Mouse (Mus musculus) brown adipose tissue, adult 24 weeks (tissue): ENCODE measurements at regions not wholly inside any gene's neighbourhood (a gene's known extent, or its start where the extent isn't known, plus 50 kb on each side); places are given as distances from the start of the nearest gene placed in this dataset.

Source experiments
- H3K27ac ChIP-seq: fragments of 200-500 bp; replicated peaks from 2 replicates; pipeline ENCODE4 v1.5.1; 2012; ENCODE audit warnings: low read depth, mild to moderate bottlenecking, low read length
- H3K4me1 ChIP-seq: fragments of 200-500 bp; 2 replicates; pipeline ENCODE4 v1.6.1; 2012; ENCODE audit warnings: low read length, mixed read lengths; ENCODE audit not compliant: control insufficient read depth, insufficient read depth, insufficient read length
- H3K4me3 ChIP-seq: fragments of 200-500 bp; 2 replicates; pipeline ENCODE4 v1.5.1; 2012; ENCODE audit warnings: low read depth, mild to moderate bottlenecking, low read length, moderate library complexity; ENCODE audit not compliant: insufficient read depth

DNA sequence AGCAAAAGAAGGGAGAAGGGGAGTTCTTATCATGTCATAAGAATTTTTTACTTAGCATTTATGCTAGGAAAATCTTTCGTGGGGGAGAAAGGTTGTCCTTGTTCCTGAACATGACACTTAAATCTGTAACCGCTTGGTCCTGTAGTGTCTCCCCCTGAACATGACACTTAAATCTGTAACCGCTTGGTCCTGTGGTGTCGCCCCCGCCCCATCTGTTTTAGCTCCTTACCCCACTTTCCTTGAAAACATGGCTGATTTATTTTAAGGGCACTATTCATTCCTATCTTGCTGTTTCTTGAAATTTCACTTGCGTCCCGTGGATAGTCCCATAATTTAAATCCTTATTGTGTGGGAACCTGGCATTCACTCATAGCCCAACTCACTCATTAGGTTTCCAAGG lies 82.2 kb downstream of the Rap2a start:
- Histone ChIP-seq H3K4me1 (peaks cover 2% of the 10 kb centered on the region; the same call in 1 of the 2 replicates), H3K4me3 (no peak overlapping the region), H3K27ac (no peak overlapping the region)

DNA sequence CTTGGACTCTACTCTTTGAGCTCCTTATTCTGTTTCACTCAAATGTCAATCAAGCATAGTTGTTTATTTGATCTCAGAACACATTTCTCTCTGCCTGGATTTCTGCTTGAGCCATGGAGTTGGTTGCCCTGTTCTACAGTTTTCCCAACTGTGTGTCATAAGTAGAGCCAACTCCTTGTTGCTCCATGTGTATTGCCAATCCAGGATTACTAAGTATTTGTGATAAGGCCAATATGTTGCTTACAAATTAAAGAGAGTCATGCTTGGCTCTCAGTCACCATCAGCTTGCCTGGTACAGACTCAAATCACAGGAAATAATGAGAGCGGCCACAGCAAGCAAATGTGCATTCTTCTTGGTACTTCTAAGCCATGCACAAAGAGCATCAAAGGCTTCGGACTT lies 82.7 kb downstream of the Rap2a start:
- Histone ChIP-seq H3K27ac (no peak overlapping the region), H3K4me1 (peaks cover 2% of the 10 kb centered on the region; the same call in 1 of the 2 replicates), H3K4me3 (no peak overlapping the region)

DNA sequence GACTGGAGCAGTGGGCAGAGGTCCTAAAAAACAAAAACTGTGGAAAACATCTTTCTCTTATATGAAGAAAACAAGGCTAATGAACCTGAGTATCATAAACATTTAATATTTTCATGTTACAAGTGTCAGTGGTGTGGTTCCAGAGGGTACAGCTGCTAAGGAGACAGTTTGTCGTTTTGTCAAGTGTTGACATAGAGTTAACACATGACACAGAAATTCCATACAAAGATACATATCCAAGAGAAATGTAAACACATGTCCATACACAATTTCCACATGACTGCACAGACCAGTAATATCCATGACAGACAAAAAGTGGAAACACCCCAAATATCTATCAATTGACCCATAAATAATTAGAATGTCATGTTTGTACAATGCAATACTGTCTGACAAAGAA lies 88.7 kb downstream of the Rap2a start:
- H3K27ac ChIP-seq: no peak overlapping the region
- H3K4me3 ChIP-seq: no peak overlapping the region
- no peaks in the 10 kb centered on the region for H3K4me1 ChIP-seq

DNA sequence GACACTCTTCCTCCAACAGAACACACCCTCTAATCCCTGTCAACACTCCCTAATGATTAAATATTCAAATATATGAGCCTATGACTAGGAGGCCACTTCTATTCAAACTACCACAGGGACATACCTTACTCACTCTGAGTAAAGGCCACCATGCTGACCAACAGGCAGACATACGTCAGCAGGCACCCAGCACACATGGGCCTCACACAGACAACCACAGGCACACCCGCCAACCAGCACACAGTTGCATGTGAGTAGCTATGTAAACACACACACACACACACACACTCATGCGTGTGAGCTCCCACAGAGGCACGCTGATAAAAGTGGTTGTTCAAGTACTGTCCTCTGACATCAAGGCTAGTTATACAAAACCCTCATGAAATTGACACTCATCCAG lies 89.8 kb downstream of the Rap2a start:
- Histone ChIP-seq H3K27ac (no peak overlapping the region), H3K4me1 (no peaks in the 10 kb centered on the region), H3K4me3 (no peak overlapping the region)

- Histone ChIP-seq H3K27ac (no peak overlapping the region), H3K4me1 (no peaks in the 10 kb centered on the region), H3K4me3 (no peak overlapping the region)
Observed at GRCm38 (mm10) chr14:120572238-120572637, 94.0 kb downstream of the Rap2a start.

GRCm38 (mm10) chr14:120575202-120575601 lies 97.0 kb downstream of the Rap2a start:
- H3K4me1 ChIP-seq: no peaks in the 10 kb centered on the region
- no peak overlapping the region for H3K4me3 ChIP-seq
- no peak overlapping the region for H3K27ac ChIP-seq

DNA sequence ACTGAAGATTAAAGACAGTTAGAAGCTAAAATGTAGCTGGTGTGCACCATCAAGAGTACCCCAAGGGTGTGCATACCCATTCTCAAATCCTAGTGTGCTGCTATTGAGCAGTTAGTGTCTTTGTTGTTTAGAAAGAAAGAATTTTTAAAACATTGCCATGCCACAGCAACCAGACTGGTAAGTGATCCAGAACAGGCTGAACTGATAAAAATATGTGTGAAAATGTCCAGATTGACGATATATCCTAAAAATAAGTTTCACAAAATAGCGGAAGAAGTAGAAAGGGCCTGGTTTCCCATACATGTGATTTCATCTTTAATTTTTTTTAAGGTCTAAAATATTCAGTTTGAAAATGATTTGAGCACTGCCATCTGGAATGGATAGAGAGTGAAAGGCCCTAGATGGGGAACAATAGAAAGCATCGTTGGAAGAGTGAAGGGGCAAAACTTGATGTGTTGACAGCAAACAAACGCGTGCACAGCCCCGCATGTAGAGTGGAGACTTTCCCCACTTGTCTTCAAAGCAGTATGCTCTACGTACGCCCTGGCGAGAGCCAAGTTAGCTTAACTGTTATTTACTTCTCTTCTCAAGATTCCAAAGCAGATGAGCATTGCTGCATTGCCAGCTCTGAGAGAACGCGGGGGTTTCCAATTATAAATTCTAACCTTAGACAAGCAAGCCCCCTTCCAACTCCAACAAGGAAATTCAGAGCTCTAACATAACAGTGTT lies 100.3 kb downstream of the Rap2a start:
- H3K4me3 ChIP-seq: no peak overlapping the region
- H3K27ac ChIP-seq: no peak overlapping the region
- H3K4me1 ChIP-seq: no peaks in the 10 kb centered on the region

GRCm38 (mm10) chr14:120583807-120584206 lies 105.6 kb downstream of the Rap2a start:
- Histone ChIP-seq H3K27ac (no peak overlapping the region), H3K4me3 (no peak overlapping the region), H3K4me1 (no peaks in the 10 kb centered on the region)

GRCm38 (mm10) chr14:120592191-120592590 lies 113.9 kb downstream of the Rap2a start:
- no peaks in the 10 kb centered on the region for H3K4me1 ChIP-seq
- no peak overlapping the region for H3K4me3 ChIP-seq
- H3K27ac ChIP-seq: no peak overlapping the region

DNA sequence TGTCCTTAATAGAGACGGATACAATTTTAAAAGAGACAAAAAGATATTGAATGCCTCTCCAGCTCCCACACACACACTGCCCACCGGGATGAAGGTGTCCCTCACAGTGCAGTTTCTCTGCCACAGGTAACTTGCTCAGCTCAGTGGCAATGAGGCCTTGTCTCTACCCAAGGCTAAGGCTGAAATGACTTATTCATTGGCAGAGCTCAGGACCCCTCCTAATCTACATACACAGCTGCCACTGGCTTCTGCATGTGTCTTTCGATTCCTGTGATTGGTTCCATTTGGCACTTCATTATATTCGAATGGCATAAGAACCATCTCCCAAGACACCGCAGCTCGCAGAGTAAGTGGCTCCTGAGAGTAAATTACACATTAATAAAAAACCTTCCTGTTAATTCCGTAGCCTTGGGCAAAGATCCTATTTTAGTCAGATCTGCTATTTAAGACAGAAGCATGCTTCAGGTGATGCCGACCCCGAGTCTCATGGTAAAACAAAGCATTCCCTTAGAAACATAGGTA lies 122.2 kb downstream of the Rap2a start:
- no peak overlapping the region for H3K27ac ChIP-seq
- H3K4me3 ChIP-seq: no peak overlapping the region
- no peaks in the 10 kb centered on the region for H3K4me1 ChIP-seq

GRCm38 (mm10) chr14:120601510-120601909 lies 123.3 kb downstream of the Rap2a start:
- Histone ChIP-seq H3K4me1 (no peaks in the 10 kb centered on the region), H3K27ac (no peak overlapping the region), H3K4me3 (no peak overlapping the region)

DNA sequence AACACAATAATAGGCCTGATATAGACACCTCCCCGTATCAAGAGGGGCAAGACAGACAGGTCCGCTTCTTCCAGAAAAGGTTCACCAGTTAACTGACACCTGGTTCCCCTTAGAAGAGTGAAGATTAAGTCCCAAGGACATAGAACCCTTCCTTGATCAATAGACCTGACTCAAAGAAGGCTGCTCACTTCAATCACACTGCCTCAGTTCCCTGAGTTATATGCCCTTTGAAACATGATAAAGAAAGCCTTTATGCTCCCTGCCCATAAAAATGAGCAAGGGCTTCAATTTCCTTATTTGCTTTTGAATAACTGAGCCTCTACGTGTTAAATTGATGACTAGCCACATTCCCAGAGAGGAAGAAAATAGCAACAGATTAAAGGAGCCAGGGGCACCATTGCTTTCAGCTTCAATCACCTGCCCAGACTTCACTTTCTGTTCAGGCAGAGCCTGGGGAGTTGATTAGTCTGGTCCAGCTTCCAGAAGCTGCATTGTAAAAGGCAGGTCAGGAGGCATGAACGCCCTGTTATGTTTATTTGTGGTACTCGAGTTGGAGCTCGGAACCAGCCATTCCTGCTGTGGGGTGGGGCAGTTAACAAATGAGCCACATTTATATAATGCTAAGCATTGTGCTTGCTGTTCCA lies 125.7 kb downstream of the Rap2a start:
- no peak overlapping the region for H3K4me3 ChIP-seq
- H3K4me1 ChIP-seq: no peaks in the 10 kb centered on the region
- no peak overlapping the region for H3K27ac ChIP-seq

GRCm38 (mm10) chr14:120607801-120608200 lies 129.6 kb downstream of the Rap2a start:
- H3K4me1 ChIP-seq: no peaks in the 10 kb centered on the region
- H3K27ac ChIP-seq: no peak overlapping the region
- no peak overlapping the region for H3K4me3 ChIP-seq

- H3K4me3 ChIP-seq: no peak overlapping the region
- H3K4me1 ChIP-seq: no peaks in the 10 kb centered on the region
- no peak overlapping the region for H3K27ac ChIP-seq
Observed at GRCm38 (mm10) chr14:120611311-120611710, 133.1 kb downstream of the Rap2a start.

DNA sequence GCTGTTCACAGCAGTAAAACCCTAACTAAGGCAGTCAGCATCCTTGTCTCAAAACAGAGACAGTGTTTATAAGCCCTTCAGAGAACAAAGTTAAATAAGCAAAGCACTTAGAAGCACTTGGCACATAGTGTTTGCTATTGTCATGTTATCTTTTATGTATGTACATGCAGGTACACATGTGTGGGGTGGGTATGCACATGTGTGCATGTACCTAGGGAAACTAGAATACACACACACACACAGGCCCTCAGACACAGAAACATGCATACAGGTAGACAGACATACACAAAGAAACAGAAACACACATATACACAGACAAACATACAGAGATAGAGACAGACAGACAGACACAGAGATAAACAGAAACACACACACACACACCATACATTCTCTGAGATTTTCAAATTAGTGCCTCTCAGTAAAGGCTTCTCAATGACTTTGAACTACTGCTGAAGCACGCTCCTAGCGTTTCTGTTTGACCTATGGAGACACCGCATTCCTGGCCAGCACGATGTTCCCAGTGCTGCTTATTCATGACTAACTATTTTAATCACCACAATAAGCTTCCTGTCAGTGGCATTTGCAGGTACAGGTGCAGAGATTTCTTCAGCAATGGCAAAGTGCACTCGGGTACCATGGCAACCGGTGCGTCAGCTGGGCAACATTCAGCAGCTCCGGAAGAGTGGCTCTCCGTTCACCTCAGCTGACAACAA lies 148.1 kb downstream of the Rap2a start:
- no peak overlapping the region for H3K4me3 ChIP-seq
- H3K27ac ChIP-seq: no peak overlapping the region
- no peaks in the 10 kb centered on the region for H3K4me1 ChIP-seq
